Comparison of ENCODE assay signal across 25 mouse cellular contexts in the genomic region with DNA sequence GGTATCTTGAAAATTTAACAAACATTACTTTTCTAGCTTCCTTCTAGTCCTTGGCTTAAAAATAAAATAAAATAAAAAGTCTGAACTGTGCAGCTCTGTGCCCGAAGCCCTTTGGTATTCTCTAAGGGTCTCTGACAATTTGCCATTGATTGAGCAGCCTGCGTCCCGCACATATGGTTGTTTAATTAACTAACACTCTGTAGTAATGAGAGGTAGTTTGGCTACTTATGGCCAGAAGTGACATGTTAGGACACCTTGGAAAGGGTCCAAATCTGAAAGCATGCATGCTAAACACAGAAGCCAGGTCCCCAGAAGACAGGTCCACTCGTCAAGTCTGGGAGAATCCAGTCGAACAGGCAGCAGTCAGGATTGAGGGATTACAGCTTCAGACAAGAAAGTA. TPM values are rescaled to one million over a fixed set of nuclear protein-coding genes. Genes with fewer than 3 reads are reported as not detected.
"Had no signal": no experiment of that assay in that cellular context is flagged by ENCODE, and none has a peak within 500 bp of the region (broad histone marks: within the 10 kb centered on the region; RNA-seq: fewer than 3 reads in every experiment).

No protein-coding gene starts in this region.

- H3K4me2 ChIP-seq: lung, embryonic 14.5 days; midbrain, embryonic 12.5 days; neural tube, embryonic 13.5 days; neural tube, embryonic 15.5 days had no signal

- H3K4me3 ChIP-seq: midbrain, embryonic 10.5 days; midbrain, embryonic 12.5 days; myocyte; neural tube, embryonic 13.5 days; neural tube, embryonic 15.5 days had no signal

- H3K4me1 ChIP-seq: midbrain, embryonic 10.5 days; midbrain, embryonic 12.5 days had no signal

- H3K36me3 ChIP-seq: midbrain, embryonic 10.5 days; midbrain, embryonic 12.5 days; neural tube, embryonic 13.5 days; neural tube, embryonic 15.5 days had no signal

- H3K27me3 ChIP-seq: midbrain, embryonic 12.5 days; neural tube, embryonic 13.5 days; neural tube, embryonic 15.5 days had no signal

- H3K27ac ChIP-seq: midbrain, embryonic 10.5 days; midbrain, embryonic 12.5 days; neural tube, embryonic 13.5 days; neural tube, embryonic 15.5 days had no signal

- H3K9ac ChIP-seq: lung, embryonic 14.5 days; midbrain, embryonic 12.5 days; neural tube, embryonic 13.5 days; neural tube, embryonic 15.5 days had no signal

- DNase-seq: lung, adult 18-20 months; lung, embryonic 14.5 days; lung, postnatal 10 days; lung, postnatal 4 days; midbrain, embryonic 14.5 days; retina, postnatal 1 day; right cerebral cortex, adult 18-20 months; right cerebral cortex, postnatal 25 days; right cerebral cortex, postnatal 4 days; spleen, adult 18-20 months; thymus, adult 18-20 months; thymus, postnatal 14 days; thymus, postnatal 36 days had no signal

- H3K9me3 ChIP-seq: midbrain, embryonic 10.5 days; midbrain, embryonic 12.5 days; neural tube, embryonic 13.5 days; neural tube, embryonic 15.5 days had no signal

RNA-seq across cellular contexts. Expression of gene Tmco5b, which starts 46.7 kb away (rescaled TPM):
- total RNA-seq: megakaryocyte, adult 5-6 weeks; megakaryocyte-erythroid progenitor cell, adult 5-6 weeks had no signal
- polyA plus RNA-seq: lung, embryonic 14.5 days; lung, embryonic 16.5 days; midbrain, embryonic 10.5 days; midbrain, embryonic 12.5 days; midbrain, embryonic 14.5 days; myocyte; neural tube, embryonic 11.5 days; neural tube, embryonic 13.5 days; neural tube, embryonic 15.5 days; small intestine, adult 2 months; stomach, embryonic 16.5 days; thymus, postnatal 0 days had no signal
